Mouse (Mus musculus): ENCODE measurements around the gene Rftn1. TPM values are rescaled to one million over a fixed set of nuclear protein-coding genes. Genes with fewer than 3 reads are reported as not detected.

The Rftn1 gene
- total RNA-seq (2023) = 136 to 154 TPM (median 143 TPM) in 4 replicates

DNA sequence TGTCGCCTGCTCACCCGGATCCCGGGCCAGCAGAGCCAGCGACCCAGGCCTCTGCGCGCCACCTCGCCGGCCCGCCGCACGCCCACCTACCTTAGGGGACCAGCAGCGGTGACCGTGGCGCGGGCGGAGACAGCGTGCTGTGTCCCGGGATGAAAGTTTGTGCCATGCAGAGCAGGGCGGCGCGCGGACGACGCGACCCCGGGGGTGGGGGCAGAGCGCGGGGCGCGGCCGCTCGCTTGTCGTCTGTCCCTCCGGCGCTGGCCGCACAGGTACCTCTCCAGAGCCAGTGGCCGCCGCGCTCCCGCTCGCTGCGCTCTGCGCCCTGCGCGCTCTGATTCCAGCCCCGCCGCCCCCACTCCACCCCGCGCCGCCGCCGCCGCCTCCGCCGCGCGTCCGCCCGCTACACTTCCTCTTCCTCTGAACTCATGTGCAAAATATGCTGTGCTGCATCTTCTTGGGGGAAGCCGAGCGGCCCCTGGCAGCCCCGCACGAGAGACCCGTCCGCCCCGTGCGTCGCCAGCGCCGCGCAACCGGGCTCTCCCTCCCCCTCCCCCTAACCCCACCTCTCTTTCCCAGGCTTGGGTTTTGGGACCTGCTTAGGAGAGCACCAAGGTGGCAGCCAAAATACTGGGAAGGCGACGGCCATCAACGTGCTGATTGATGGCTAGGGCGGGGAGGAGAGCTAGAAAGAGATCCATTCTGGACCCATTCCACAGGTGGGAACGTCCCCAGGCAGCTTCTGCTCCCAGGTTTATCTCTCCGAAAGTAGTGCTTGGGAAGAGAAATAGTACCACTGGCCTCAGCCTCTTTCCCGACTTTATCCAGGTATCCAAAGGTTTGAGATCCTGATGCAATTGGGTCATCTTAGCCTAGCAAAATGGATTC is at the start of gene Rftn1:
TSS of gene Rftn1 (minus strand) at position 544 of the 885 bp plus-strand sequence.

Other genes starting within 250 kb of the Rftn1 start
- gene Dazl, start 103.0 kb upstream of the Rftn1 start, total RNA-seq (2023) = not detected in 4 replicates